Mouse (Mus musculus): Measurements from ENCODE around the gene Olfr560.

The Olfr560 gene

DNA sequence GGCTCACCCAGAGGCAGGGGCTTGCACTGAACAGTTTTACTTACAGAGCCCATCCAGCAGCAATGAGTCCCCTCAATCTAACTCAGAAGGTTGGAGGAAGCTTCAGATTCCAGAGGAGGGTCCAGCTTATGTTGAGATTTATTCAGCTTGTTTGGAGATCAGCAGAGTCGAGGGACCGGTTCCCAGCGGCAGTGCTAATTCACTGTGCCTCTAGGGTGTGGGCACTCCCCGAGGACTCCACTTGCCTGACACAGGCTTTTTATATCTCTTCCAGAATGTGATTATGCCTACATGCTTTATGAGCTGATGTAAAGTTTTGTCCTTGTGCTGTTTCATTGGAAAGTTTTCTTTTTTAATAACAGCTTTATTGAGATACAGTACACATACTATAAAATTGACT, at the start of gene Olfr560, which contains the start of gene Olfr78:
Olfr560 (minus strand) TSS at position 101 of the 400 bp plus-strand sequence.
Olfr78 (minus strand) TSS at position 206 of the 400 bp plus-strand sequence.
- no peak for DNase-seq (ENCODE audit: extremely low spot score)

DNA sequence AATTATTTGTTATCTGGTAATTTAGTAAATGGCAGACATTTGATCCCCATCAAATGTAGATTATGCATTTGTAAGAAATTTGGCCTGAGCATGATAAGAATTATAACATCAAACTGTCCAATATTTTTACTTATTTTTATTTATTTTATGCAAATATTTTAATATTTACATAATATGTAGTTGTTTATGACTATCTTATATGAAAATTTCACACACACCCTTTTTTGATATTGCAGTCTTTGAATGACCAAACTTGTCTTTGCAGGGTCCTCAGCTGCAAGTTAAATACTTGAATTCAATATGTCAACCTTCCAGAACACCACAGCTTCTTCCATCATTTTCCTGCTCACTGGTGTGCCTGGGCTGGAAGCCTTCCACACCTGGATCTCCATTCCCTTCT, 44.0 kb upstream of the Olfr560 start, which contains the start of gene Olfr564:
Olfr564 (plus strand) TSS at position 301 of the 400 bp plus-strand sequence.
- DNase-seq (ENCODE audit: extremely low spot score) = no peak

- no peak for DNase-seq (ENCODE audit: extremely low spot score)
These were observed 11.8 kb upstream of the Olfr560 start, which contains the start of gene Olfr561 for GRCm38 (mm10) chr7:102770921-102771320. Gene Olfr561 (plus strand): TSS chr7:102771221.

DNA sequence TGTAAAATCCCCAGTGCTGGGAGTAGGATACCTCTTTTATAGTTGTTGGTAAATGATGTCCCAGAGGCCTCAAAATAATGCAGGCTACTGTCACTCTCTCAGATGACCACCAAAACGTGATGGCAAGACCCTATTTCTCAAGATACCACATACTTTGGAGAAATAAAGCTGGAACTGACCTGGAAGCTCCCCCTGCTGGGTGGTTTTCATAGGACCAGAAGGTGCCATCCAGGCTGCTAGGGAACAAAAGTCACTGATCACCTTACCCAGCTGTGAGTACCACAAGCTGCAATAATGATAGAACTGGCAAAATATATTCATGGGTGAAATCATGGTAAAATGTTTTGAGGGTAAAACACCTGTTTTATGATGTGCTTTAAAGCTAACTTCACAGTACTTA, 7.1 kb downstream of the Olfr560 start:
- no peak for DNase-seq (ENCODE audit: extremely low spot score)

DNA sequence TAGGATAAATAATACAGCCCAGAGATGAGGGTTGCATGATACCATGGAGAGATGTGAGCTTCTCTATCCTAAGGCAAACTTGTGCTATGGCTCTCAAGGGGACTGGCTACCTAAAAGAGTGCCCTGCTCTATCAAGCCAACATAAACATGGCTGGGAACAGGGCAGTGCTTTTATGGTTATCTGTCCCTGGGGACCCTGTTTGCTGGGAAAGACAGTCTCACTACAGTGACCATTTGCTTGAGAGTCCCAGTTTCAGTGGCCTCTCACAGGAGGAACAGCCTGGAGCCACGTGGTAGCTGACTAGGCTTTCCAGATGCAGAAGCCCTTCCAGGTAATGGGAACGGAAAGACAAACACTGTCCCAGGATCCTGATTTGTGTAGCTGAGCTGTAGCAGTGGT, 21.5 kb downstream of the Olfr560 start:
- DNase-seq (ENCODE audit: extremely low spot score) = no peak

- DNase-seq (ENCODE audit: extremely low spot score) = no peak
These were observed 25.4 kb downstream of the Olfr560 start for GRCm38 (mm10) chr7:102733793-102734192.

DNA sequence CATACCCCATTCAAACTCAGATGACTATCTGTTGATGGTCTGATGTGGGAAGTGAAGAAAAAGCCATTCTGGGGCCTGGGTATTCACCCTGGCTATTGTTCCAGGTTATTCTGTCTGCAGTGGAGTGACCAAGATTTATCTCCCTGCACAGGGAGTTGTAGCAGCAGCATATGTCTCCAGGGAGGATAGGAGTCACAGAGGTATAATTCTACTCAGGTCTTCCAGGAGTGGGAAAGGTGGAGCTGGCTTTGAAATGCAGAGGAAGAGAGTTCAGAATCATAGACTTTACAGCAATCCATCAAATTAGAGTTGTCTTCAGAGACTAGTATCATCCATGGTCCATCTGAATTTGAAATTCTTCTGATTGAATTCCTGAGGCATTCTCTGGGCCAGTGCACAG, 31.8 kb downstream of the Olfr560 start, which contains the start of gene Olfr559:
Olfr559 (minus strand) TSS at position 101 of the 400 bp plus-strand sequence.
- DNase-seq (ENCODE audit: extremely low spot score) = no peak

- no peak for DNase-seq (ENCODE audit: extremely low spot score)
These were observed 40.2 kb downstream of the Olfr560 start, which contains the start of gene Olfr33 for GRCm38 (mm10) chr7:102718970-102719369. Gene Olfr33 (minus strand): TSS chr7:102719070.

DNA sequence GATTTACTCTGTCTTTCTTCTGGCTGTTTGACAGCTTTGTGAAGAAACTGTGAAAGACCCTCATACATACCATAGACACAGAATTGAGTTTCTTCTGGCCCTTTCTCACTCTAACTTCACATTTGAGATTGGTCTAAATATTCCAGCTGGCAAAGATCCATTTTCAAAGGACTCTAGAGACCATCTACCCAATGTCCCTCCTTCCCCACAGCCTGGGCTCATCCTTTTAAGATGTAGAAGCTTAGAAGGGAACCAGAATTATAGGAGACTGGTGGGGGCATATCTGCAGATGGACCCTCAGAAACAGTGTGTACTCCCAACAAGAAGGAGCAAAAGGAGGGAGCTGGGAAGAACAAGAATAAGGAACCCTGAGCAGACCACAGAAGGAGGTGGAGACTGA, 57.3 kb downstream of the Olfr560 start, which contains the start of gene Olfr558:
Olfr558 (plus strand) TSS at position 301 of the 400 bp plus-strand sequence.
- no peak for DNase-seq (ENCODE audit: extremely low spot score)
